Mouse (Mus musculus) stomach, embryonic 14.5 days (tissue): ENCODE results near the gene Crlf3. TPM values are rescaled to one million over a fixed set of nuclear protein-coding genes. Genes with fewer than 3 reads are reported as not detected.

Experiments
- ATAC-seq: fragments of 200-750 bp; cut with Nextera tagmentation; 2 replicates; pipeline ENCODE4 v1.8.0; 2017; ENCODE audit warnings: low read depth, moderate TSS enrichment; ENCODE audit not compliant: insufficient number of reproducible peaks, insufficient read depth, low FRiP score
- H3K27ac ChIP-seq: fragments of 300-500 bp; sonication (generic); 2 replicates; pipeline ENCODE4 v1.5.1; 2014; ENCODE audit warnings: mild to moderate bottlenecking, low read length, moderate library complexity, mixed read lengths
- H3K27me3 ChIP-seq: fragments of 300-500 bp; sonication (generic); 2 replicates; pipeline ENCODE4 v1.6.1; 2014; ENCODE audit warnings: low read length, control low read depth, mixed read lengths; ENCODE audit not compliant: control insufficient read depth, insufficient read depth
- H3K36me3 ChIP-seq: fragments of 300-500 bp; sonication (generic); 2 replicates; pipeline ENCODE4 v1.6.1; 2014; ENCODE audit warnings: mild to moderate bottlenecking, control low read depth, low read length, moderate library complexity, mixed read lengths; ENCODE audit not compliant: control insufficient read depth, insufficient read depth
- H3K4me1 ChIP-seq: fragments of 300-500 bp; sonication (generic); 2 replicates; pipeline ENCODE4 v1.6.1; 2014; ENCODE audit warnings: low read length, control low read depth, mixed read lengths; ENCODE audit not compliant: control insufficient read depth, insufficient read depth
- H3K4me2 ChIP-seq: fragments of 300-500 bp; sonication (generic); replicated peaks from 2 replicates; pipeline ENCODE4 v1.6.1; 2014; ENCODE audit warnings: low read depth, low read length, control low read depth
- H3K4me3 ChIP-seq: fragments of 300-500 bp; sonication (generic); 2 replicates; pipeline ENCODE4 v1.5.1; 2014; ENCODE audit warnings: low read depth, low read length, control low read depth
- H3K9ac ChIP-seq: fragments of 300-500 bp; sonication (generic); replicated peaks from 2 replicates; pipeline ENCODE4 v1.6.1; 2014; ENCODE audit warnings: low read depth, mild to moderate bottlenecking, control low read depth, low read length, moderate library complexity, mixed read lengths
- H3K9me3 ChIP-seq: fragments of 300-500 bp; sonication (generic); 2 replicates; pipeline ENCODE4 v1.6.1; 2016; ENCODE audit warnings: low read depth, low read length, control low read depth; ENCODE audit not compliant: control insufficient read depth
- WGBS: fragments of 180-500 bp; shearing (Covaris S2); extraction: QIAGEN DNeasy Blood & Tissue Kit; methylation state at CpG from one replicate; pipeline ENCODE4 v1.1.7; 2014; 5-methylcytosine and 5-hydroxymethylcytosine counted together
- polyA plus RNA-seq: library from polyadenylated mRNA; unstranded; fragments of >200 nt; fragmentation: Nextera tagmentation; extraction: Ambion mirVana; gene quantifications from 2 replicates; pipeline ENCODE4 v1.2.1, GENCODE M21; 2014

Crlf3 gene
- polyA plus RNA-seq, 1 experiment from 2014 or later: 29.6 TPM

DNA sequence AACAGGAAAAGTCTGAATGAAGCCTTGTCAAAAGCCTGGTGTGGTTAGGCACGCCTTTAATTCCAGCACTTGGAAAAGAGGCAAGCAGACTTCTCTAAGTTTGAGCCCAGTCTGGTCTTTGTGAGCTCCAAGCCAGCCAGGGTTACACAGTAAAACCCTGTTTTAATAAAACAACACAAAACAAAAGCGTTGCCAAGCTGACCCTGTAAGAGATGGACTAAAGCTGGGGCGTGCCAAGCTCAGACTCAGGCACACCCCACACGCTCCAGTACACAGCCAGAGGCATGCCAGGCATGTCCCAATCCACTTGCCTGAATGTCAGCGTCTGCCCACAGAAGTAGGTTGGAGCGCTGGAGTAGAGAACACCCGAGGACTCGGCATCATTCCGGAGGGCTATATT lies 24.6 kb downstream of the Crlf3 start:
- peaks cover 49% of the 10 kb centered on the region for H3K36me3 ChIP-seq
- WGBS: 92% methylated on average over 9 of the region's 9 CpGs

DNA sequence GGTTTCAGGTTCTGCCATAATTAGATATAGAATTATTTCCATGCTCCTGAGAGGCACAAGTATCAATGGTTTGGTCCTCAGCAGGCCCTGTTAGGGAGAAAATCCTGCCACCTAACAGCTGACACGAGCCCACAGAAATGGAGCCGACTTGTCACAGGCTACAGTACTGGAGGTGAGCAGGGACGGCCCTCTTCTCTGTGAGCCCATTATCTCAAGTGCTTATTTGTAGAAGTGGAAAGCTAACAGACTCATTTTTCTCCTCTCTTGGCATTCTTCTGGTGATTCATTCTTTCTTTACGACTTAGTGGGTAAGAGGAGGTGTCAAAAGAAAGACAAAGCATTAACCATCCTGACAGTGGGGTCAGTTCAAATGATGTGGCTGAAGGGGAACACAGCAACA lies 26.1 kb downstream of the Crlf3 start:
- Histone ChIP-seq H3K4me3 (no peak overlapping the region), H3K9ac (no peak overlapping the region), H3K27ac (no peak overlapping the region), H3K27me3 (no peaks in the 10 kb centered on the region), H3K4me2 (no peak overlapping the region), H3K9me3 (no peaks in the 10 kb centered on the region), H3K4me1 (no peaks in the 10 kb centered on the region), H3K36me3 (peaks cover 47% of the 10 kb centered on the region)
- 43% methylated on average over 4 of the region's 4 CpGs for WGBS
- ATAC-seq: no peak

More for the DNA sequence above, 24.6 kb downstream of the Crlf3 start:
- H3K4me1 ChIP-seq: no peaks in the 10 kb centered on the region
- no peaks in the 10 kb centered on the region for H3K9me3 ChIP-seq
- no peak for ATAC-seq
- H3K9ac ChIP-seq: no peak overlapping the region
- H3K27ac ChIP-seq: no peak overlapping the region
- H3K27me3 ChIP-seq: no peaks in the 10 kb centered on the region
- H3K4me3 ChIP-seq: no peak overlapping the region
- no peak overlapping the region for H3K4me2 ChIP-seq

DNA sequence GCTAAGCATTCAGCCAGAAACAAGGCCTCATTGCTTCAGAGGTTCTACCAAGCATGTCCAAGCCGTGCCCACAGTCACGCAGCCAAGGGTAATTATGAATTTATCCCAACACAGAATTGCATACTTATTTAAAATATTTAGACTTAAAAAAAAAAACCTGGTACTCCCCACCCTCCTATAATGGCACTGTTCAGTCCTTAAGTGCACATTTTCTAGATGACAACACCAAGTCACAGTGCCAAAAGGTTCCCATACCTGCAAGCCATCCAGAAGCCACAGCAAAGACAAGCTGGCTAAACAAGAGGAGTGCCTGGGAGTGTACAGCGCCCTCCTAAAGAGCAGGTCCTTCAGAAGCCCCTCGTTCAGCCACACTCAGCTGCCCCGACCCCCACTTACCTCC lies 27.6 kb downstream of the Crlf3 start:
- H3K9ac ChIP-seq: no peak overlapping the region
- peaks cover 42% of the 10 kb centered on the region for H3K36me3 ChIP-seq
- no peak overlapping the region for H3K4me3 ChIP-seq
- 88% methylated on average over 5 of the region's 5 CpGs for WGBS
- no peaks in the 10 kb centered on the region for H3K4me1 ChIP-seq
- ATAC-seq: no peak
- H3K9me3 ChIP-seq: no peaks in the 10 kb centered on the region
- no peak overlapping the region for H3K27ac ChIP-seq
- H3K4me2 ChIP-seq: no peak overlapping the region
- no peaks in the 10 kb centered on the region for H3K27me3 ChIP-seq

DNA sequence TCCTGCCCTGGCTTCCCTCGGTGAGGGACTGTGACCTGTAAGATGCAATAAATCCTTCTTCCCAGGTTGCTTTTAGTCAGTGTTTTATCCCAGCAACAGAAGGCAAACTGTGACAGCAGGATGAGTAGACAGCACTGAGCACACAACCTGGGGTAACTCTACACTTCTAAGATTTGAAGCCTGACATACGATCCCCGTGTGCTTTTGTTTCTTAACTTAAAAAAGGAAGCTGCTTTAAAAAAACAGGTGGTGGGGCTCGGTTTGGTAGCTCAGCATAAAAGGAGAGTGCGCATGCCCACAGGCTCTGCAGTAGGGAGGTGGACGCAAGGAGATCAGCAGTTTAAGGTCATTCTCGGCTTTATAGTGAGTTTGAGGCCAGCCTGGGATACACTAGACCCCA lies 28.3 kb downstream of the Crlf3 start:
- Histone ChIP-seq H3K27ac (no peak overlapping the region), H3K4me1 (no peaks in the 10 kb centered on the region), H3K9ac (no peak overlapping the region), H3K4me2 (no peak overlapping the region), H3K9me3 (no peaks in the 10 kb centered on the region), H3K27me3 (no peaks in the 10 kb centered on the region), H3K36me3 (peaks cover 40% of the 10 kb centered on the region), H3K4me3 (no peak overlapping the region)
- ATAC-seq: no peak
- 60% methylated on average over 7 of the region's 7 CpGs for WGBS

DNA sequence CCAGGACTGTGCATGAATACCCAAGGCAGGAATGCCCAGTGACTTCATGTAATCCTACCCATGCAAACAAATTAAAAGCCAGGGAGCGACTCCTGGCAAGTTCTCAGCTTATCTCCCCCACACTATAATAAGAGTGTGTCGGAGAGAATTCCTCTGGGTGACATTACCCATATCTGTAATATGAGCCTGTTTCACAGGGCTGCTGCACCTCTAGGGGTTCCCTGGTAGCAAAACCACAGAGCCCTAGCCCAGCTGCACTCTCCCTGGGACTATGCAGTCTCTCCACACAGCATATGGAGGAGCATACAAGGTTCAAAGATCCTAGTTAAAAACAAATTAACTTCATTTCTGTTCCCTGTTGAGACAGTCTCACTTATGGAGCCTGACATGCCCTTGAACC lies 30.7 kb downstream of the Crlf3 start:
- no peak overlapping the region for H3K9ac ChIP-seq
- no peak overlapping the region for H3K27ac ChIP-seq
- no peak for ATAC-seq
- H3K36me3 ChIP-seq: peaks cover 27% of the 10 kb centered on the region
- H3K4me1 ChIP-seq: no peaks in the 10 kb centered on the region
- no peak overlapping the region for H3K4me2 ChIP-seq
- WGBS: 44% methylated on average over 2 of the region's 2 CpGs
- H3K27me3 ChIP-seq: no peaks in the 10 kb centered on the region
- H3K4me3 ChIP-seq: no peak overlapping the region
- no peaks in the 10 kb centered on the region for H3K9me3 ChIP-seq

DNA sequence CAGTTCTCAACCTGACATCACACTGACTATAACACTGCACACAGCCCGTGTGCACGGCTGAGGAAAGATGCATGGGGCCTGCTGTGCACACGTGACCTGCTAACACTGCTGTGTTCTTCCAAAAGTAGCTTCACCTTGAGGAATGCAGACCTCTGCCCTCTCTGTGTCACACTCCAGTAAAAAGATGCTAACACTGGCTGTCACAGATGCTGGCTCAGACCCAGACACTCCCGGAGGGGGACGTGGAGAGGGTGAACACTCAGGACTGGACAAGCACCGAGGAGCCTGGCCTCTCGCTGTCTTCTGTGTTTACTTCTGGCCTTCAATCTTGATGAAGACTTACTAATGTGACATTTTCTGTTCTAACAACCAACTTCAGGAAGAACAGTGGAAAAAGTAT lies 33.9 kb downstream of the Crlf3 start:
- Histone ChIP-seq H3K27ac (no peak overlapping the region), H3K4me1 (no peaks in the 10 kb centered on the region), H3K4me3 (no peak overlapping the region), H3K27me3 (no peaks in the 10 kb centered on the region), H3K4me2 (no peak overlapping the region), H3K9me3 (no peaks in the 10 kb centered on the region), H3K9ac (no peak overlapping the region), H3K36me3 (peaks cover 9% of the 10 kb centered on the region; the same call in 1 of the 2 replicates)
- WGBS: 53% methylated on average over 7 of the region's 7 CpGs
- ATAC-seq: no peak

DNA sequence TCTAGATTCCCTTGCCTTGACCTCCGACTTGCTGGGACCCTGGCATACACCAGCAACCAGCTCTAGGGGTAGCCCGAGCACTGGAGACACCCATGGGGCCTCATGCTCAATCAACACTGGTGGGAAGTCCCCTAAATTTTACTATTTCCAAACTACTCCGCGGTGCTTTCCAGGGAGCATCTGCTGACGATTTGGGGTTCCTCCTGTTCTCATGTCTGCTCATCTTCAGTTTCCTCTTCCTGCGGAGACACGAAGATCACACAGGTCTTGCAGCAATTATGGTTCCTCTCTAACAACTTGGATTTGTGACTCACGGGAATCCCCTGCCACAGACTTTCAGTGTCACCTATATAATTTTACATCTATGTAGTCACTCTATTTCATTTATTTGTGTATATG lies 37.4 kb downstream of the Crlf3 start:
- no peaks in the 10 kb centered on the region for H3K9me3 ChIP-seq
- WGBS: 89% methylated on average over 8 of the region's 8 CpGs
- H3K27ac ChIP-seq: no peak overlapping the region
- no peak for ATAC-seq
- H3K36me3 ChIP-seq: peaks cover 7% of the 10 kb centered on the region; the same call in 1 of the 2 replicates
- no peak overlapping the region for H3K4me2 ChIP-seq
- no peaks in the 10 kb centered on the region for H3K4me1 ChIP-seq
- no peak overlapping the region for H3K9ac ChIP-seq
- H3K27me3 ChIP-seq: no peaks in the 10 kb centered on the region
- H3K4me3 ChIP-seq: no peak overlapping the region

DNA sequence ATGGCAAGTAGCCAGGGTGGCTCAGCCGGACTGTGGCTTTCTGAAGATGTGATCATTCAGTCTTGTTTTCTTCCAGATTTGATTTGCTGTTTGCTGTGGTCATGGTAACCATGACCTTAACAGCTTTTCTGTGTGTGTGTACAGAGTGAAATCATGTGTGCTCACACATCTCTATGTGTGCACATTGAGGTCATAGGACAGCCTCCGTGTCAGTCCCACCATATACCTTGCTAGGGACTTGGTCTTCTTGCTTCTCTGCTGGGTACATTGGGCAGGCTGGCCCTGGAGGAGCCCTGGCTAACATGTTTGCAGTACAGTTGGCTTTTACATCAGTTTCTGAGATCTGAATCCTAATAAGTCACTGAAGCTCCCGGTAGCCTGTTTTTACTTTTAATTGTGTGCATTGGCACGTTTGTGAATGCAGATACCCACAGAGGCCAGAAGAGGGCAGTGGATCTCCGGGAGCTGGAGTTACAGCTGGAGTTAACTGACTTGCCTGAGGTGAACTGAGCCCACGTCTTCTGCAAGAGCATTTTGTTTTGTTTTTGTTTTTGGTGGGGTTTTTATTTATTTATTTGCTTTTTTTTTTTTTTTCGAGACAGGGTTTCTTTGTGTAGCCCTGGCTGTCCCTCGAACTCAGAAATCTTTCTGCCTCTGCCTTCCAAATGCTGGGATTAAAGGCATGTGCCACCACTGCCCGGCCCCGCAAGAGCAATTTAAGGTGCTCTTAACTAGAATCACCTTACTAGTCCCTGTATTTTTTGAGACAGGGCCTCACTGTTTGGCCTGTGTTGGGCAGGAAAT lies 38.0 kb downstream of the Crlf3 start:
- 55% methylated on average over 10 of the region's 10 CpGs for WGBS
- no peak overlapping the region for H3K4me3 ChIP-seq
- no peak for ATAC-seq
- H3K27me3 ChIP-seq: no peaks in the 10 kb centered on the region
- no peak overlapping the region for H3K9ac ChIP-seq
- peaks cover 3% of the 10 kb centered on the region; the same call in 1 of the 2 replicates for H3K36me3 ChIP-seq
- H3K4me1 ChIP-seq: no peaks in the 10 kb centered on the region
- H3K9me3 ChIP-seq: no peaks in the 10 kb centered on the region
- H3K4me2 ChIP-seq: no peak overlapping the region
- no peak overlapping the region for H3K27ac ChIP-seq

DNA sequence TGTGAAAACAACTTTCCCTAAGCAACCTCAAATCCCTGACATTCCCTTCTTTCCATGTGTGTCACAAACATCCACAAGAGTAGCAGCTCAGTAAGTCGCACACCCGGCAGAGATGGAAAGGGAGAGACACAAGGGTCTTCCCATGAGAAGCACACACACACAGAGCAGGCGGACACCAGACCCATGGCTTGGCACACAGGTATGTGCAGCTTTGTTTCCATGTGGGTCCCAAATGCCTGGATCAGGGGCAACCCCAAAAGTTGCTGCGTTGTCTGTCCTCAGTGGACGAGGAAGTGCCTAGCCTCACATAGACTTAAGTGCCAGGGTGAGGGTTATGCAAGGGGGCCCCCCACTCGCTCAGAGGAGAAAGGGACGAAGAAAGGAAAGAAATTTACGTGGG lies 43.3 kb downstream of the Crlf3 start:
- H3K36me3 ChIP-seq: peaks cover 7% of the 10 kb centered on the region
- 76% methylated on average over 8 of the region's 8 CpGs for WGBS

More for the DNA sequence above, 43.3 kb downstream of the Crlf3 start:
- ATAC-seq: no peak
- no peaks in the 10 kb centered on the region for H3K9me3 ChIP-seq
- H3K4me2 ChIP-seq: no peak overlapping the region
- H3K9ac ChIP-seq: no peak overlapping the region
- no peaks in the 10 kb centered on the region for H3K27me3 ChIP-seq
- no peak overlapping the region for H3K4me3 ChIP-seq
- H3K4me1 ChIP-seq: no peaks in the 10 kb centered on the region
- H3K27ac ChIP-seq: no peak overlapping the region
